Mouse (Mus musculus) adrenal gland, postnatal 14 days (tissue): ENCODE data around the gene Gm20824. TPM values are rescaled to one million over a fixed set of nuclear protein-coding genes. Genes with fewer than 3 reads are reported as not detected.
"Not testable (repeated sequence)": the region's sequence is repeated elsewhere in the genome, so short reads cannot be mapped to it uniquely, and the experiment has no call there.

Experiments used
- DNase-seq: peaks from one replicate; pipeline ENCODE4 v3.0.0; 2021; ENCODE audit warnings: mixed read lengths
- long read RNA-seq, 2 experiments: library from polyadenylated mRNA; stranded (forward); transcript quantifications; one replicate each; pipeline ENCODE4 v2.0.0; 2021
- total RNA-seq: library from RNA; stranded (reverse); gene quantifications from 2 replicates; pipeline ENCODE4 v1.2.3, GENCODE M21; 2021

Gm20824 gene
- not detected in 2 replicates for total RNA-seq
- long read RNA-seq, experiment 1: 0 reads
- long read RNA-seq, experiment 2: 0 reads

- not testable (repeated sequence) for DNase-seq
Measured at GRCm38 (mm10) chrY:8257607-8258006, at the start of gene Gm20824. Gm20824 (plus strand) TSS chrY:8257907.

Other genes with a start within 250 kb of the Gm20824 start
- not detected in 2 replicates for gene Gm20825, start 186.4 kb upstream of the Gm20824 start, total RNA-seq